16 mouse cellular contexts compared by ENCODE assay signal in the genomic region with DNA sequence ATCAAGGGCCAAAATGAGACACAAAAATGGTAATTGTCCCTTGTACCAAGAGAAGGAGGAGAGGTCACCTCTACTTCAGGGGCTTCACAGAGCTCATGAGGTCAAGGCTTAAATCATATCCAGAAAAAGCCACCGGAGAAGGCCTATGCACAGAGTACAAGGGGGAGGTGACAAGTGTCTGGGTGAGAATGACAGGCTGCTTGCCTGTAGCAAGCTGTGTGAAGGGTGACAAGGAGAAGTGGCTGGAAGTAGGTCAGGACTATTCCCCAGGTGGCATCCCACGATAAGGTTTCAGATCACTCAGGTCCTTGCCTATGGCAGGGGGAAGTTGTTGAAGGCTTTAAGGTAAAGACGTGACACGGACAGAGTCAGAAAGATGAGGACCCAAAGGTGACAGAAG. TPM values are rescaled to one million over a fixed set of nuclear protein-coding genes. Genes with fewer than 3 reads are reported as not detected.
DNase-seq lines count a peak whose midpoint lies in the region; ATAC-seq and TF ChIP-seq lines count a peak whose summit lies in the region.
"Had no signal": no experiment of that assay in that cellular context is flagged by ENCODE, and none has a peak within 500 bp of the region (broad histone marks: within the 10 kb centered on the region; RNA-seq: fewer than 3 reads in every experiment).

No protein-coding gene starts in this region.

- H3K79me2 ChIP-seq in MEL (ENCODE audit: control insufficient read depth, insufficient read depth, low read length, poor library complexity): no peaks in the 10 kb centered on the region

- TF ChIP-seq POLR2A in MEL (IDR thresholded peaks at IDR 0.05; ENCODE audit: control insufficient read depth in 1 of 2, insufficient read depth in 1 of 2, low read depth in 1 of 2, low read length in 2 of 2, poor library complexity in 1 of 2): no peak

- 42% methylated on average over 4 of the region's 4 CpGs for WGBS in heart, embryonic 13.5 days
- 42% methylated on average over 4 of the region's 4 CpGs for WGBS in liver, embryonic 13.5 days (ENCODE audit: insufficient replicate concordance)
- whole genome bisulfite sequencing in forebrain, embryonic 10.5 days: 95% methylated on average over 4 of the region's 4 CpGs

- no peaks in the 10 kb centered on the region for H3K27me3 ChIP-seq in MEL (ENCODE audit: control insufficient read depth in 1 of 2, insufficient read depth in 2 of 2, low read length in 2 of 2)
- no peaks in the 10 kb centered on the region for H3K27me3 ChIP-seq in heart, embryonic 13.5 days (replicated peaks)
- H3K27me3 ChIP-seq in liver, embryonic 13.5 days: no peaks in the 10 kb centered on the region
- no peaks in the 10 kb centered on the region for H3K27me3 ChIP-seq in forebrain, embryonic 10.5 days (ENCODE audit: poor library complexity, severe bottlenecking)
- H3K27me3 ChIP-seq: neural tube, embryonic 13.5 days had no signal

- no peaks in the 10 kb centered on the region for H3K9me3 ChIP-seq in MEL (replicated peaks; ENCODE audit: insufficient read depth, low read length)
- no peaks in the 10 kb centered on the region for H3K9me3 ChIP-seq in heart, embryonic 13.5 days
- H3K9me3 ChIP-seq in liver, embryonic 13.5 days (replicated peaks): no peaks in the 10 kb centered on the region
- H3K9me3 ChIP-seq in forebrain, embryonic 10.5 days: no peaks in the 10 kb centered on the region
- H3K9me3 ChIP-seq: neural tube, embryonic 13.5 days had no signal

- no peak for TF ChIP-seq EP300 in MEL (IDR thresholded peaks at IDR 0.05; ENCODE audit: low read depth in 1 of 2, low read length in 2 of 2)

- no peak overlapping the region for H3K4me3 ChIP-seq in MEL (ENCODE audit: control insufficient read depth in 1 of 2, insufficient read depth in 1 of 2, low read depth in 2 of 2, low read length in 2 of 2)
- no peak overlapping the region for H3K4me3 ChIP-seq in heart, embryonic 13.5 days
- no peak overlapping the region for H3K4me3 ChIP-seq in liver, embryonic 13.5 days (replicated peaks)
- no peak overlapping the region for H3K4me3 ChIP-seq in forebrain, embryonic 10.5 days
- H3K4me3 ChIP-seq: neural tube, embryonic 13.5 days had no signal

- H3K4me1 ChIP-seq in MEL (ENCODE audit: control insufficient read depth in 1 of 2, insufficient read depth in 2 of 2, low read length in 2 of 2): no peaks in the 10 kb centered on the region
- peaks cover 87% of the 10 kb centered on the region for H3K4me1 ChIP-seq in heart, embryonic 13.5 days
- H3K4me1 ChIP-seq in liver, embryonic 13.5 days (replicated peaks): peaks cover 89% of the 10 kb centered on the region
- peaks cover 24% of the 10 kb centered on the region for H3K4me1 ChIP-seq in forebrain, embryonic 10.5 days
- H3K4me1 ChIP-seq: neural tube, embryonic 13.5 days had no signal

- no peak for TF ChIP-seq RAD21 in MEL (IDR thresholded peaks at IDR 0.05; ENCODE audit: low read depth, low read length)

- peak overlapping the region; percentile 19; the same call in 1 of the 2 replicates for H3K4me2 ChIP-seq in heart, embryonic 13.5 days
- no peak overlapping the region for H3K4me2 ChIP-seq in liver, embryonic 13.5 days
- H3K4me2 ChIP-seq: midbrain, embryonic 11.5 days; neural tube, embryonic 13.5 days had no signal

- peak; percentile 52; the same call in 1 of the 2 replicates for ATAC-seq in heart, embryonic 13.5 days (ENCODE audit: extremely low read depth, insufficient number of reproducible peaks, low FRiP score, low TSS enrichment)
- ATAC-seq in liver, embryonic 13.5 days (ENCODE audit: low read depth): peak; percentile 77
- ATAC-seq: forebrain, embryonic 16.5 days; hindbrain, postnatal 0 days had no signal

- no peak overlapping the region for H3K27ac ChIP-seq in MEL (ENCODE audit: control insufficient read depth, low read depth, low read length)
- H3K27ac ChIP-seq in heart, embryonic 13.5 days (replicated peaks): peak overlapping the region; percentile 89
- peak overlapping the region; percentile 55; the same call in 1 of the 2 replicates for H3K27ac ChIP-seq in liver, embryonic 13.5 days
- no peak overlapping the region for H3K27ac ChIP-seq in forebrain, embryonic 10.5 days
- H3K27ac ChIP-seq: hindbrain, postnatal 0 days; neural tube, embryonic 13.5 days had no signal

- H3K36me3 ChIP-seq in MEL (ENCODE audit: control insufficient read depth in 1 of 2, insufficient read depth in 2 of 2, low read length in 2 of 2): peaks cover 0 to 1% of the 10 kb centered on the region in 2 experiments; a peak in 2 of 4 replicates
- peaks cover 73% of the 10 kb centered on the region for H3K36me3 ChIP-seq in heart, embryonic 13.5 days
- peaks cover 88% of the 10 kb centered on the region for H3K36me3 ChIP-seq in liver, embryonic 13.5 days
- H3K36me3 ChIP-seq in forebrain, embryonic 10.5 days (replicated peaks): peaks cover 33% of the 10 kb centered on the region

- H3K9ac ChIP-seq in MEL (ENCODE audit: control insufficient read depth, low read depth, low read length, poor library complexity, severe bottlenecking): no peak overlapping the region
- 0 out of 2 replicates have a peak overlapping the region, but pooled peaks have one; percentile 45 for H3K9ac ChIP-seq in heart, embryonic 13.5 days
- H3K9ac ChIP-seq in liver, embryonic 13.5 days: no peak overlapping the region
- H3K9ac ChIP-seq: neural tube, embryonic 13.5 days had no signal

- peak; percentile 93 for DNase-seq in heart, adult 11 months
- DNase-seq in heart, adult 8-10 months (ENCODE audit: low spot score): no peak
- DNase-seq in MEL (ENCODE audit: low read depth, low spot score): peak; percentile 44
- peak; percentile 56 for DNase-seq in liver, embryonic 13.5 days
- DNase-seq in forebrain, embryonic 10.5 days (ENCODE audit: extremely low spot score, low spot score): no peak
- no peak for DNase-seq in spleen, postnatal 14 days (ENCODE audit: low spot score in 2 of 2)
- no peak for DNase-seq in right cerebral cortex, postnatal 14 days
- DNase-seq: adrenal gland, adult 2 months; cerebellum, adult 8-10 months; kidney, adult 11 months; lung, postnatal 14 days had no signal

- no peak for TF ChIP-seq CTCF in MEL (IDR thresholded peaks at IDR 0.05 in 2 of 3, conservative IDR thresholded peaks at IDR 0.05 in 1 of 3; ENCODE audit: control insufficient read depth in 1 of 3, insufficient read depth in 1 of 3, low read depth in 2 of 3, low read length in 3 of 3, poor library complexity in 1 of 3, severe bottlenecking in 1 of 3)

TF ChIP-seq in MEL, 35 proteins besides CTCF, POLR2A, EP300 and RAD21:
- TF ChIP-seq NELFE (IDR thresholded peaks at IDR 0.05; ENCODE audit: low read depth, low read length): no peak
- no peak for TF ChIP-seq POLR2AphosphoS5 (IDR thresholded peaks at IDR 0.05; ENCODE audit: borderline replicate concordance, low read depth, low read length)
- no peak for TF ChIP-seq UBTF (IDR thresholded peaks at IDR 0.05; ENCODE audit: borderline replicate concordance, insufficient read depth, low read depth, low read length)
- TF ChIP-seq MAX (IDR thresholded peaks at IDR 0.05; ENCODE audit: low read length): no peak
- no peak for TF ChIP-seq POLR2AphosphoS2 (IDR thresholded peaks at IDR 0.05; ENCODE audit: low read length)
- TF ChIP-seq ELF1 (IDR thresholded peaks at IDR 0.05; ENCODE audit: low read depth, low read length): no peak
- TF ChIP-seq MXI1 (IDR thresholded peaks at IDR 0.05; ENCODE audit: low read depth, low read length): no peak
- TF ChIP-seq TBP (IDR thresholded peaks at IDR 0.05; ENCODE audit: low read depth, low read length): no peak
- no peak for TF ChIP-seq SMC3 (IDR thresholded peaks at IDR 0.05; ENCODE audit: low read depth, low read length)
- TF ChIP-seq ZNF384 (IDR thresholded peaks at IDR 0.05; ENCODE audit: low read depth, low read length): no peak
- TF ChIP-seq SIN3A (IDR thresholded peaks at IDR 0.05; ENCODE audit: low read length): no peak
- TF ChIP-seq GATA1 (IDR thresholded peaks at IDR 0.05; ENCODE audit: low read depth, low read length): no peak
- TF ChIP-seq E2F4 (IDR thresholded peaks at IDR 0.05; ENCODE audit: borderline replicate concordance, low read depth, low read length): no peak
- no peak for TF ChIP-seq ZKSCAN1 (IDR thresholded peaks at IDR 0.05; ENCODE audit: low read depth, low read length)
- TF ChIP-seq HCFC1 (IDR thresholded peaks at IDR 0.05; ENCODE audit: low read depth, low read length): no peak
- TF ChIP-seq BHLHE40 (IDR thresholded peaks at IDR 0.05; ENCODE audit: borderline replicate concordance, low read depth, low read length): no peak
- TF ChIP-seq KAT2A (conservative IDR thresholded peaks at IDR 0.05; ENCODE audit: low read depth, low read length): no peak

RNA-seq across cellular contexts. Expression of gene B4galt1, which starts 33.8 kb away (rescaled TPM):
- total RNA-seq in heart, adult 8-10 months (2022): 10 to 100 TPM; 53.9 to 60.3 (median 57.4) TPM
- 10.8 TPM in 2 replicates for total RNA-seq in MEL (2012; rRNA removed)
- polyA plus RNA-seq in MEL (2012; ENCODE audit: insufficient read depth in 1 of 2, insufficient read length in 2 of 2, low read depth in 1 of 2, low replicate concordance in 2 of 2, missing spikeins in 1 of 2): 10 to 100 TPM in 1 of 2 experiments, not detected in 1; 22.5 TPM
- 46.2 and 48.1 TPM in 2 replicates for polyA plus RNA-seq in heart, embryonic 13.5 days (2015; fragmentation: Nextera tagmentation; extraction: Ambion mirVana)
- 29.9 and 33.8 TPM in 2 replicates for polyA plus RNA-seq in liver, embryonic 13.5 days (2015; fragmentation: Nextera tagmentation; extraction: Ambion mirVana)
- polyA plus RNA-seq in forebrain, embryonic 10.5 days (2016; fragmentation: Nextera tagmentation; extraction: Ambion mirVana): 20.1 TPM in 2 replicates

Comparison
In these comparisons a context has a peak if more than half of its experiments do, and no peak if none do; other contexts are left out.
1. DNase-seq: peak in heart, adult 11 months (single experiment), MEL (single experiment) and liver, embryonic 13.5 days (single experiment); none in heart, adult 8-10 months (single experiment), forebrain, embryonic 10.5 days (single experiment), spleen, postnatal 14 days (0 of 2) and right cerebral cortex, postnatal 14 days (single experiment).
2. H3K27ac ChIP-seq: peak in heart, embryonic 13.5 days (single experiment) and liver, embryonic 13.5 days (single experiment); none in MEL (single experiment) and forebrain, embryonic 10.5 days (single experiment).